ENCODE assay signal across 24 mouse cellular contexts in the genomic region with DNA sequence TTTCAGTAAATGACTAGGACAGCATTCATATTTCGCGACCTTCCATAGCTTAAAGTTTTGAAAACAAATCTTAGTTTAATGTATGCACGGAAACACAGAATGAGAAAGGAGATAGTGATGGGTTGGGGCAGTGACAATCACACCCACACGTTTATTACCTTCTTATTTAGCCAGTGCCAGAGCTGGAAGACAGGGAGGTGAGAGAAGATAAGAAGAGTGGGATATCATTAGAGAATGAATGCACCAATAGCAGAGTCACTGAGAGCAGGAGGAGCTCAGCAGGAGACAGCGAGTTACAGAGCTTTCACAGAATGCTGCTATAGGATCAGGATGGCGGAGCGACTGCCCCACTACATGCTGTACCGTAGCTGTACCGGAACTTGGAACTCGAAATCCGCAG. TPM values are rescaled to one million over a fixed set of nuclear protein-coding genes. Genes with fewer than 3 reads are reported as not detected.
A peak's percentile ranks its signal among the peaks of the same experiment; 100 is the strongest.
DNase-seq lines count a peak whose midpoint lies in the region; ATAC-seq and TF ChIP-seq lines count a peak whose summit lies in the region.
"Had no signal": no experiment of that assay in that cellular context is flagged by ENCODE, and none has a peak within 500 bp of the region (broad histone marks: within the 10 kb centered on the region; RNA-seq: fewer than 3 reads in every experiment).

No protein-coding gene starts in this region.

- no peaks in the 10 kb centered on the region for H3K4me1 ChIP-seq in heart, embryonic 10.5 days
- no peaks in the 10 kb centered on the region for H3K4me1 ChIP-seq in liver, embryonic 12.5 days
- no peaks in the 10 kb centered on the region for H3K4me1 ChIP-seq in liver, postnatal 0 days (ENCODE audit: insufficient read depth)
- no peaks in the 10 kb centered on the region for H3K4me1 ChIP-seq in liver, embryonic 14.5 days (replicated peaks; ENCODE audit: control insufficient read depth in 2 of 2, insufficient read depth in 2 of 2, low read length in 1 of 2)
- H3K4me1 ChIP-seq in kidney, embryonic 14.5 days (ENCODE audit: control insufficient read depth, insufficient read depth, low read length), result 0 out of 2 replicates have a peak, but pooled peaks cover 3% of the 10 kb centered on the region
- H3K4me1 ChIP-seq: embryonic facial prominence, embryonic 10.5 days; embryonic facial prominence, embryonic 12.5 days; forebrain, embryonic 13.5 days; forebrain, embryonic 15.5 days had no signal

- no peak overlapping the region for H3K27ac ChIP-seq in heart, embryonic 10.5 days
- H3K27ac ChIP-seq in liver, embryonic 12.5 days, result no peak overlapping the region
- H3K27ac ChIP-seq in liver, postnatal 0 days (ENCODE audit: low read depth), result no peak overlapping the region
- H3K27ac ChIP-seq in liver, embryonic 14.5 days, result no peak overlapping the region
- H3K27ac ChIP-seq in kidney, embryonic 14.5 days (ENCODE audit: low read depth, low read length), result no peak overlapping the region
- H3K27ac ChIP-seq in left cerebral cortex, adult 2 months, result no peak overlapping the region
- H3K27ac ChIP-seq: embryonic facial prominence, embryonic 10.5 days; embryonic facial prominence, embryonic 12.5 days; forebrain, embryonic 13.5 days; forebrain, embryonic 15.5 days had no signal

- intact Hi-C loops in heart, postnatal 25 days (cut with DNase I), result no loop called here
- intact Hi-C loops in left cerebral cortex, adult 2 months (cut with DNase I), result no loop called here

- no peaks in the 10 kb centered on the region for H3K9me3 ChIP-seq in heart, embryonic 10.5 days
- H3K9me3 ChIP-seq in liver, embryonic 12.5 days (replicated peaks), result no peaks in the 10 kb centered on the region
- no peaks in the 10 kb centered on the region for H3K9me3 ChIP-seq in liver, postnatal 0 days (ENCODE audit: low read length)
- no peaks in the 10 kb centered on the region for H3K9me3 ChIP-seq in liver, embryonic 14.5 days (ENCODE audit: control insufficient read depth, low read length)
- H3K9me3 ChIP-seq in kidney, embryonic 14.5 days (ENCODE audit: control insufficient read depth, low read length), result no peaks in the 10 kb centered on the region
- H3K9me3 ChIP-seq: embryonic facial prominence, embryonic 10.5 days; embryonic facial prominence, embryonic 12.5 days; forebrain, embryonic 13.5 days; forebrain, embryonic 15.5 days; G1E had no signal

- 90% methylated on average over 11 of the region's 11 CpGs for WGBS in heart, embryonic 10.5 days
- WGBS in liver, embryonic 12.5 days (ENCODE audit: insufficient replicate concordance), result 73% methylated on average over 11 of the region's 11 CpGs
- WGBS in liver, postnatal 0 days (ENCODE audit: insufficient replicate concordance), result 86% methylated on average over 11 of the region's 11 CpGs
- 70% methylated on average over 11 of the region's 11 CpGs for WGBS in liver, embryonic 14.5 days (ENCODE audit: insufficient replicate concordance)
- WGBS in kidney, embryonic 14.5 days, result 95% methylated on average over 11 of the region's 11 CpGs

- H3K4me2 ChIP-seq in liver, embryonic 12.5 days, result no peak overlapping the region
- no peak overlapping the region for H3K4me2 ChIP-seq in liver, postnatal 0 days (ENCODE audit: low read depth, low read length)
- no peak overlapping the region for H3K4me2 ChIP-seq in liver, embryonic 14.5 days (ENCODE audit: low read depth)
- H3K4me2 ChIP-seq in kidney, embryonic 14.5 days (replicated peaks; ENCODE audit: low read depth, low read length), result no peak overlapping the region
- H3K4me2 ChIP-seq: embryonic facial prominence, embryonic 12.5 days; forebrain, embryonic 13.5 days; forebrain, embryonic 15.5 days had no signal

- no peak for TF ChIP-seq EP300 in liver, postnatal 0 days (IDR thresholded peaks at IDR 0.05; ENCODE audit: low read depth)
- no peak for TF ChIP-seq EP300 in liver, embryonic 14.5 days (IDR thresholded peaks at IDR 0.05; ENCODE audit: low read depth)

- TF ChIP-seq CTCF in liver, postnatal 0 days (IDR thresholded peaks at IDR 0.05; ENCODE audit: low read depth), result no peak
- TF ChIP-seq CTCF in liver, embryonic 14.5 days (IDR thresholded peaks at IDR 0.05; ENCODE audit: low read depth), result no peak
- TF ChIP-seq CTCF in left cerebral cortex, adult 2 months (IDR thresholded peaks at IDR 0.05), result no peak

- peak; percentile 52 for ATAC-seq in liver, embryonic 12.5 days
- ATAC-seq in liver, postnatal 0 days, result no peak
- ATAC-seq in liver, embryonic 14.5 days (ENCODE audit: insufficient read depth), result peak; percentile 45; the same call in 1 of the 2 replicates
- no peak for ATAC-seq in kidney, embryonic 14.5 days (ENCODE audit: low FRiP score, low TSS enrichment)
- ATAC-seq: CD4-positive, CD25-positive, alpha-beta regulatory T cell, adult 4 months; forebrain, embryonic 13.5 days; forebrain, embryonic 15.5 days had no signal

- H3K27me3 ChIP-seq in heart, embryonic 10.5 days (ENCODE audit: insufficient read depth, poor library complexity, severe bottlenecking), result no peaks in the 10 kb centered on the region
- H3K27me3 ChIP-seq in liver, embryonic 12.5 days (replicated peaks), result no peaks in the 10 kb centered on the region
- H3K27me3 ChIP-seq in liver, postnatal 0 days (ENCODE audit: insufficient read depth, low read length), result no peaks in the 10 kb centered on the region
- H3K27me3 ChIP-seq in liver, embryonic 14.5 days (ENCODE audit: control insufficient read depth, insufficient read depth, low read length), result no peaks in the 10 kb centered on the region
- H3K27me3 ChIP-seq in kidney, embryonic 14.5 days (ENCODE audit: control insufficient read depth, insufficient read depth, low read length), result no peaks in the 10 kb centered on the region
- H3K27me3 ChIP-seq: CH12.LX; embryonic facial prominence, embryonic 12.5 days; forebrain, embryonic 13.5 days; forebrain, embryonic 15.5 days had no signal

- H3K36me3 ChIP-seq in heart, embryonic 10.5 days, result peaks cover 67% of the 10 kb centered on the region
- H3K36me3 ChIP-seq in liver, embryonic 12.5 days, result peaks cover 71% of the 10 kb centered on the region
- peaks cover 35% of the 10 kb centered on the region for H3K36me3 ChIP-seq in liver, postnatal 0 days (replicated peaks; ENCODE audit: insufficient read depth, low read length)
- peaks cover 17% of the 10 kb centered on the region for H3K36me3 ChIP-seq in liver, embryonic 14.5 days (replicated peaks; ENCODE audit: control insufficient read depth, insufficient read depth, low read depth)
- peaks cover 56% of the 10 kb centered on the region for H3K36me3 ChIP-seq in kidney, embryonic 14.5 days (ENCODE audit: control insufficient read depth, insufficient read depth, low read length)

- peak; percentile 61 for DNase-seq in heart, embryonic 10.5 days (ENCODE audit: low spot score)
- no peak for DNase-seq in heart, postnatal 25 days (ENCODE audit: low spot score)
- no peak for DNase-seq in liver, postnatal 0 days
- no peak for DNase-seq in liver, embryonic 14.5 days (ENCODE audit: low read depth in 3 of 3, low spot score in 3 of 3)
- no peak for DNase-seq in left cerebral cortex, adult 2 months (ENCODE audit: extremely low spot score in 1 of 2, low spot score in 2 of 2)
- DNase-seq: adrenal gland, adult 2 months; adrenal gland, postnatal 10 days; adrenal gland, postnatal 25 days; B cell, adult 2 months; cerebellum, adult 11 months; cerebellum, adult 18-20 months; cerebellum, adult 8-10 months; cerebellum, adult 9-11 months; cerebellum, postnatal 14 days; cerebellum, postnatal 36 days had no signal

- no peak overlapping the region for H3K9ac ChIP-seq in liver, embryonic 12.5 days
- H3K9ac ChIP-seq in liver, postnatal 0 days (replicated peaks), result no peak overlapping the region
- no peak overlapping the region for H3K9ac ChIP-seq in liver, embryonic 14.5 days (replicated peaks)
- no peak overlapping the region for H3K9ac ChIP-seq in kidney, embryonic 14.5 days (ENCODE audit: low read depth, low read length)
- H3K9ac ChIP-seq: embryonic facial prominence, embryonic 12.5 days; forebrain, embryonic 13.5 days; forebrain, embryonic 15.5 days had no signal

- no peak overlapping the region for H3K4me3 ChIP-seq in heart, embryonic 10.5 days
- no peak overlapping the region for H3K4me3 ChIP-seq in liver, embryonic 12.5 days
- H3K4me3 ChIP-seq in liver, postnatal 0 days (ENCODE audit: low read depth, low read length), result no peak overlapping the region
- H3K4me3 ChIP-seq in liver, embryonic 14.5 days (ENCODE audit: insufficient read depth in 1 of 2, low read depth in 2 of 2, low read length in 2 of 2), result no peak overlapping the region
- H3K4me3 ChIP-seq in kidney, embryonic 14.5 days (ENCODE audit: low read length), result no peak overlapping the region
- H3K4me3 ChIP-seq in left cerebral cortex, adult 2 months, result no peak overlapping the region
- H3K4me3 ChIP-seq: embryonic facial prominence, embryonic 10.5 days; embryonic facial prominence, embryonic 12.5 days; forebrain, embryonic 13.5 days; forebrain, embryonic 15.5 days had no signal

RNA-seq across cellular contexts. Expression of a gene that starts 25.0 kb away (rescaled TPM):
- 14.0 and 23.1 TPM in 2 replicates for polyA plus RNA-seq in heart, embryonic 10.5 days (2016; fragmentation: Nextera tagmentation; extraction: Ambion mirVana)
- total RNA-seq in heart, postnatal 25 days (2021), result 10 to 100 TPM; 56.5 to 58.1 TPM
- polyA plus RNA-seq in liver, embryonic 12.5 days (2016; fragmentation: Nextera tagmentation; extraction: Ambion mirVana), result 5.8 and 6.1 TPM in 2 replicates
- polyA plus RNA-seq in liver, postnatal 0 days (2015; fragmentation: Nextera tagmentation; extraction: Ambion mirVana), result 1.3 and 2.0 TPM in 2 replicates
- polyA plus RNA-seq in liver, embryonic 14.5 days (2012; rRNA removed), result 2.0 and 2.1 TPM in 2 replicates
- 1.4 TPM in 2 replicates for polyA plus RNA-seq in liver, embryonic 14.5 days (2014; fragmentation: Nextera tagmentation; extraction: Ambion mirVana)
- 8.7 and 14.3 TPM in 2 replicates for polyA plus RNA-seq in kidney, embryonic 14.5 days (2014; fragmentation: Nextera tagmentation; extraction: Ambion mirVana)
- 10 to 100 TPM; 41.7 to 42.2 TPM for total RNA-seq in left cerebral cortex, adult 2 months (2021)

RNA-seq across cellular contexts. Expression of a gene that starts 57.2 kb away (rescaled TPM):
- polyA plus RNA-seq in heart, embryonic 10.5 days (2016; fragmentation: Nextera tagmentation; extraction: Ambion mirVana), result 18.2 and 23.2 TPM in 2 replicates
- total RNA-seq in heart, postnatal 25 days (2021), result 10 to 100 TPM; 24.1 to 25.1 TPM
- 13.1 and 13.4 TPM in 2 replicates for polyA plus RNA-seq in liver, embryonic 12.5 days (2016; fragmentation: Nextera tagmentation; extraction: Ambion mirVana)
- polyA plus RNA-seq in liver, postnatal 0 days (2015; fragmentation: Nextera tagmentation; extraction: Ambion mirVana), result 4.3 and 5.1 TPM in 2 replicates
- 2.9 and 4.8 TPM in 2 replicates for polyA plus RNA-seq in liver, embryonic 14.5 days (2012; rRNA removed)
- polyA plus RNA-seq in liver, embryonic 14.5 days (2014; fragmentation: Nextera tagmentation; extraction: Ambion mirVana), result 8.2 and 9.0 TPM in 2 replicates
- polyA plus RNA-seq in kidney, embryonic 14.5 days (2014; fragmentation: Nextera tagmentation; extraction: Ambion mirVana), result 24.5 and 44.8 TPM in 2 replicates
- total RNA-seq in left cerebral cortex, adult 2 months (2021), result 10 to 100 TPM; 19.9 to 20.2 TPM

Comparison
In these comparisons a context has a peak if more than half of its experiments do, and no peak if none do; other contexts are left out.
1. ATAC-seq: peak in liver, embryonic 12.5 days (single experiment) and liver, embryonic 14.5 days (single experiment); none in liver, postnatal 0 days (single experiment) and kidney, embryonic 14.5 days (single experiment).